Mouse (Mus musculus): ENCODE results near the gene Gm43191. TPM values are rescaled to one million over a fixed set of nuclear protein-coding genes. Genes with fewer than 3 reads are reported as not detected.

Gene Gm43191
- polyA plus RNA-seq, 1 experiment from 2014 or later: not detected

GRCm38 (mm10) chr3:116713031-116713430, 32.0 kb upstream of the Gm43191 start:
- H3K9ac ChIP-seq (ENCODE audit: low read depth, low read length): peak overlapping the region; percentile 96; the same call in 1 of the 2 replicates
- H3K36me3 ChIP-seq (ENCODE audit: insufficient read depth, low read length): no peaks in the 10 kb centered on the region
- H3K4me1 ChIP-seq (replicated peaks; ENCODE audit: insufficient read depth, low read length): 0 out of 2 replicates have a peak, but pooled peaks cover 8% of the 10 kb centered on the region
- no peaks in the 10 kb centered on the region for H3K9me3 ChIP-seq (replicated peaks; ENCODE audit: low read length)
- ATAC-seq (replicated peaks; ENCODE audit: low FRiP score, low read depth): no peak
- no peak for DNase-seq (ENCODE audit: low spot score)
- no peak for TF ChIP-seq CTCF (IDR thresholded peaks at IDR 0.05; ENCODE audit: low read depth)
- H3K4me2 ChIP-seq (ENCODE audit: low read length): peak overlapping the region; percentile 84
- peak overlapping the region; percentile 91 for H3K27ac ChIP-seq
- peak overlapping the region; percentile 96 for H3K4me3 ChIP-seq (replicated peaks; ENCODE audit: low read depth, low read length)
- WGBS: 14% methylated on average over 5 of the region's 5 CpGs
- no peaks in the 10 kb centered on the region for H3K27me3 ChIP-seq (ENCODE audit: insufficient read depth, low read length)

GRCm38 (mm10) chr3:116712436-116712881, 31.4 kb upstream of the Gm43191 start, which contains the start of gene Slc35a3:
Gene Slc35a3 (minus strand): TSS chr3:116712831.
- H3K36me3 ChIP-seq (ENCODE audit: insufficient read depth, low read length): no peaks in the 10 kb centered on the region
- WGBS: 3% methylated on average over 8 of the region's 8 CpGs
- no peaks in the 10 kb centered on the region for H3K27me3 ChIP-seq (ENCODE audit: insufficient read depth, low read length)
- H3K9me3 ChIP-seq (replicated peaks; ENCODE audit: low read length): no peaks in the 10 kb centered on the region
- H3K27ac ChIP-seq: peak within 1 kb of the TSS; percentile 91
- TF ChIP-seq CTCF (IDR thresholded peaks at IDR 0.05; ENCODE audit: low read depth): no peak
- H3K4me2 ChIP-seq (ENCODE audit: low read length): peak within 1 kb of the TSS; percentile 84
- H3K9ac ChIP-seq (ENCODE audit: low read depth, low read length): peak within 1 kb of the TSS; percentile 96
- peak; percentile 34 for DNase-seq (ENCODE audit: low spot score)
- H3K4me1 ChIP-seq (replicated peaks; ENCODE audit: insufficient read depth, low read length): 0 out of 2 replicates have a peak, but pooled peaks cover 8% of the 10 kb centered on the region
- peak within 1 kb of the TSS; percentile 96 for H3K4me3 ChIP-seq (replicated peaks; ENCODE audit: low read depth, low read length)
- ATAC-seq (replicated peaks; ENCODE audit: low FRiP score, low read depth): peak; percentile 62; the same call in 1 of the 2 replicates

GRCm38 (mm10) chr3:116711624-116712435, 30.8 kb upstream of the Gm43191 start:
- H3K27me3 ChIP-seq (ENCODE audit: insufficient read depth, low read length): no peaks in the 10 kb centered on the region
- peak; percentile 76 for DNase-seq (ENCODE audit: low spot score)
- H3K9me3 ChIP-seq (replicated peaks; ENCODE audit: low read length): no peaks in the 10 kb centered on the region
- no peak for TF ChIP-seq CTCF (IDR thresholded peaks at IDR 0.05; ENCODE audit: low read depth)
- H3K27ac ChIP-seq: peak overlapping the region; percentile 91
- peak overlapping the region; percentile 96 for H3K4me3 ChIP-seq (replicated peaks; ENCODE audit: low read depth, low read length)
- peak; percentile 94 for ATAC-seq (replicated peaks; ENCODE audit: low FRiP score, low read depth)
- peak overlapping the region; percentile 96 for H3K9ac ChIP-seq (ENCODE audit: low read depth, low read length)
- 0 out of 2 replicates have a peak, but pooled peaks cover 8% of the 10 kb centered on the region for H3K4me1 ChIP-seq (replicated peaks; ENCODE audit: insufficient read depth, low read length)
- H3K36me3 ChIP-seq (ENCODE audit: insufficient read depth, low read length): no peaks in the 10 kb centered on the region
- H3K4me2 ChIP-seq (ENCODE audit: low read length): peak overlapping the region; percentile 84
- under 1% methylated on average over 82 of the region's 85 CpGs for WGBS

- DNase-seq (ENCODE audit: low spot score): no peak
- Histone ChIP-seq H3K9me3 (replicated peaks; ENCODE audit: low read length) (no peaks in the 10 kb centered on the region), H3K4me3 (replicated peaks; ENCODE audit: low read depth, low read length) (peak overlapping the region; percentile 96), H3K36me3 (ENCODE audit: insufficient read depth, low read length) (no peaks in the 10 kb centered on the region), H3K27me3 (ENCODE audit: insufficient read depth, low read length) (no peaks in the 10 kb centered on the region), H3K27ac (no peak overlapping the region), H3K4me1 (replicated peaks; ENCODE audit: insufficient read depth, low read length) (0 out of 2 replicates have a peak, but pooled peaks cover 8% of the 10 kb centered on the region), H3K9ac (ENCODE audit: low read depth, low read length) (peak overlapping the region; percentile 96; the same call in 1 of the 2 replicates), H3K4me2 (ENCODE audit: low read length) (peak overlapping the region; percentile 84)
- 20% methylated on average over 9 of the region's 9 CpGs for WGBS
- ATAC-seq (replicated peaks; ENCODE audit: low FRiP score, low read depth): no peak
- no peak for TF ChIP-seq CTCF (IDR thresholded peaks at IDR 0.05; ENCODE audit: low read depth)
These were observed 29.9 kb upstream of the Gm43191 start for GRCm38 (mm10) chr3:116710941-116711340.

GRCm38 (mm10) chr3:116705637-116706204, 24.7 kb upstream of the Gm43191 start:
- H3K4me2 ChIP-seq (ENCODE audit: low read length): no peak overlapping the region
- H3K9me3 ChIP-seq (replicated peaks; ENCODE audit: low read length): no peaks in the 10 kb centered on the region
- no peak for ATAC-seq (replicated peaks; ENCODE audit: low FRiP score, low read depth)
- no peak overlapping the region for H3K4me3 ChIP-seq (replicated peaks; ENCODE audit: low read depth, low read length)
- H3K36me3 ChIP-seq (ENCODE audit: insufficient read depth, low read length): no peaks in the 10 kb centered on the region
- TF ChIP-seq CTCF (IDR thresholded peaks at IDR 0.05; ENCODE audit: low read depth): no peak
- WGBS: 97% methylated on average over 1 of the region's 1 CpGs
- no peaks in the 10 kb centered on the region for H3K4me1 ChIP-seq (replicated peaks; ENCODE audit: insufficient read depth, low read length)
- no peaks in the 10 kb centered on the region for H3K27me3 ChIP-seq (ENCODE audit: insufficient read depth, low read length)
- DNase-seq (ENCODE audit: low spot score): no peak
- no peak overlapping the region for H3K27ac ChIP-seq
- no peak overlapping the region for H3K9ac ChIP-seq (ENCODE audit: low read depth, low read length)

- 0 out of 2 replicates have a peak, but pooled peaks have one; percentile 4 for TF ChIP-seq CTCF (IDR thresholded peaks at IDR 0.05; ENCODE audit: low read depth)
- Histone ChIP-seq H3K4me1 (replicated peaks; ENCODE audit: insufficient read depth, low read length) (no peaks in the 10 kb centered on the region), H3K9ac (ENCODE audit: low read depth, low read length) (no peak overlapping the region), H3K4me2 (ENCODE audit: low read length) (no peak overlapping the region), H3K4me3 (replicated peaks; ENCODE audit: low read depth, low read length) (no peak overlapping the region), H3K27me3 (ENCODE audit: insufficient read depth, low read length) (no peaks in the 10 kb centered on the region), H3K27ac (no peak overlapping the region), H3K36me3 (ENCODE audit: insufficient read depth, low read length) (no peaks in the 10 kb centered on the region), H3K9me3 (replicated peaks; ENCODE audit: low read length) (no peaks in the 10 kb centered on the region)
- 82% methylated on average over 5 of the region's 5 CpGs for WGBS
- ATAC-seq (replicated peaks; ENCODE audit: low FRiP score, low read depth) (no peak), DNase-seq (ENCODE audit: low spot score) (no peak)
These were observed 22.8 kb upstream of the Gm43191 start for GRCm38 (mm10) chr3:116703835-116704234.
